Mouse (Mus musculus) embryo, embryonic 11 days (tissue): Measurements from ENCODE around the gene Klhdc7a.
A peak's percentile ranks its signal among the peaks of the same experiment; 100 is the strongest.

ENCODE experiments used
- DNase-seq: peaks from one replicate; pipeline ENCODE4 v3.0.0-alpha.2; 2015

Gene Klhdc7a

DNA sequence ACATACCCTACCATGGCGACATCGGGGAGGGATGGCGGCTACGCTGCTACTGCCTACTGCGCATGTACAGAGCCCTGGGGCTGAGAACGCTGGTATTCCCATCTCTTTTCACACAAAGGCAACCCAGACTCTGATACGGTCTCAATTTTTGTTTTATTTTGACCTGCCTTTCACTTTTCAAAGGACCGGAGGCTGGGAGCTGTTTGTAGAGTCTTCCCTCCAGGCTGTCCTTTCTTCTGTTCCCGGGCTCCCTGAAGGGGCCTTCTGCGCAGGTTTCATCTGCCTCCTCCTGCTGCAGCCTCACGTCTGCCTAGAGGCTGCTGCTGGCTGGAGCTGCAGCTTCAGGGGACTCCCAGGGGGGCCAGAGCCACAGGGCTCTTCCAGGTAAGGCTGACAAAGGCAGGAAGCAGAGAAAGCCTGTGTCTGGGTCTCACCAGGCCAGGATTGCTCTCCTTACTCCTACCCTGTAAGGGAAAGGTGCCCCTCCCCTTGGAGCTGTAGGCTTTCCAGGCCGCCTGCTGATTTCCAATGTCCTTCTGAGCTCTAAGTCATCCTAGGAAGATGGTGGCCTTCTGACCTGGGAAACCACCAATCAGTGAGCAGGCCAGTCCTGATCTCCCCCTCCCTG, 7.6 kb downstream of the Klhdc7a start:
- DNase-seq, result no peak

- no peak for DNase-seq
These were observed 8.6 kb downstream of the Klhdc7a start for GRCm38 (mm10) chr4:139959188-139959587.

- no peak for DNase-seq
These were observed 16.8 kb downstream of the Klhdc7a start for GRCm38 (mm10) chr4:139950876-139951485.

GRCm38 (mm10) chr4:139950431-139950848, 17.4 kb downstream of the Klhdc7a start:
- peak; percentile 71 for DNase-seq

GRCm38 (mm10) chr4:139948591-139948990, 19.2 kb downstream of the Klhdc7a start:
- peak; percentile 42 for DNase-seq

GRCm38 (mm10) chr4:139947341-139947740, 20.5 kb downstream of the Klhdc7a start:
- DNase-seq, result no peak

- DNase-seq, result no peak
These were observed 26.0 kb downstream of the Klhdc7a start for GRCm38 (mm10) chr4:139941831-139942230.

- no peak for DNase-seq
These were observed 32.3 kb downstream of the Klhdc7a start for GRCm38 (mm10) chr4:139935557-139935956.

DNA sequence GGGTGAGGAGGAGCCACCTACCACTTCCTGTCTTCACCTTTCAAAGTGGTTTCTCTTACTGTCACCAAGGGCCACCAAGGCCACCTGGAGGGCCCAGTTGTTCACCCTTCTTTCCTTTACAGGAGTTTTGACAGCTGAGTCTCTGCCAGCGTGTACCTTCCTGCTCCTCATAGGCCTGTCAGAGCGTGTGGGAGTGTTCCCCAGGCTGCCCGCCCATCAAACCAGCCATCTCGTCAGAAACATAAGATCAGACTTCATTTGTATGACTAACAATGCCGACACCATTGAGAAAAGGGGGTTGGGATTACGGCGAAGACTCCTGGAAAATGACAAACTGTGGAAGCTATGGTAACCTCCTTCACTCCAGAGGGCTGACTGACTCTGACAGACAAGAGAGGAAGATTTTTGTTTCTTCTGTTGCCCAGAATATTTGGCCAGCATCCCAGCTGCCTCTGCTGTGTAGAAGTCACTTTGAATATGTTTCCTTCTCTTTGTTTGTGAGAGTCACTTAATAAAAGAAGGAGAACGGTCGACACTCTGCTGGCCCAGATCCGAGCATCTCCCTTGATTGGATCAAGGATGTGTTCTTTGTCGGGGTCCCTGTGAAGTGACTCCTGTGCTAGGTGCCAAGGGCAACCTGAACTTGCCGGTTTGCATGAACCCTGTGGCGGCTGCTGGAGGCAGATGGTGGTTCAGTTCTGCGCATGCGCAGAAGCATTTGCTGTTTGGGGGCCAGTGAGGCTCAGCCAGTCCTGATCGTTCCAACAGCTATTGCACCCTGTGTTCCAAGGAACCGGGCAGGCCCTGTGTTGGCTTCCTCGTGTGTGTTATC, 34.6 kb downstream of the Klhdc7a start:
- no peak for DNase-seq

DNA sequence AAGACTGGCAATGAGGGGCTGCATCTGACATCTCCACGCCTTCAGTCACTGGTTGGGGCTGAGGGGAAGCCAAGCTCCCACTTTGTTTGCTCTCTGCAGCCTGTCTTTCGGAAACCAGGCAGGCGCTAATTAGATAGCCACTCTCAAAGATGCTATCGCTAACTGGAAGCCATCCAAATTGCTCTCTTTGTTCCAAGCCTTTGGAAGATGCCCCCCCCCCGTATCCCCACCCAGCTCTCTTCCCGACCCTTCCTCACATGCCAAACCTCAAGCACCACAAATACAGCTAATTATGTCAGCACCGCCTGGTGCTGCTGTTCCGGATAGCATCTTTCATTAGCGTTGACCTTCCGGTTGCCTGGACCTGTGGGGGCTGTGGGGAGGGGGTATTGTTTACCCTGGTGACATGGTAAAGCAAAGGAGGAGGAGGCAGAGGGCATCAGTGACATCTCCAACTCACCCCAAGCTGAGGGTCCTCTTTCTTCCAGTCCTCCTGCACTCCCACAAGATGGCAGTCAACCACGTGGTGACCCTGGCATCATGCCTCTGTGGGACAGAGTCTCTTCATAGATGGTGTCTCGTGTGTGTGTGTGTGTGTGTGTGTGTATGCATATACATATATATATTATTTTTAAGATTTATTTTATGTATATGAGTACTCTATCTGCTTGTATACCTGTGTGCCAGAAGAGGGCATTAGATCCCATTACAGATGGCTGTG, 35.9 kb downstream of the Klhdc7a start:
- no peak for DNase-seq

- DNase-seq, result no peak
These were observed 36.9 kb downstream of the Klhdc7a start for GRCm38 (mm10) chr4:139930885-139931284.

GRCm38 (mm10) chr4:139926161-139926561, 41.7 kb downstream of the Klhdc7a start:
- peak; percentile 62 for DNase-seq

GRCm38 (mm10) chr4:139925275-139926160, 42.3 kb downstream of the Klhdc7a start:
- peak; percentile 68 for DNase-seq

GRCm38 (mm10) chr4:139916731-139917130, 51.1 kb downstream of the Klhdc7a start:
- no peak for DNase-seq
